Mouse (Mus musculus): ENCODE data around the gene Dgki.

Dgki gene

DNA sequence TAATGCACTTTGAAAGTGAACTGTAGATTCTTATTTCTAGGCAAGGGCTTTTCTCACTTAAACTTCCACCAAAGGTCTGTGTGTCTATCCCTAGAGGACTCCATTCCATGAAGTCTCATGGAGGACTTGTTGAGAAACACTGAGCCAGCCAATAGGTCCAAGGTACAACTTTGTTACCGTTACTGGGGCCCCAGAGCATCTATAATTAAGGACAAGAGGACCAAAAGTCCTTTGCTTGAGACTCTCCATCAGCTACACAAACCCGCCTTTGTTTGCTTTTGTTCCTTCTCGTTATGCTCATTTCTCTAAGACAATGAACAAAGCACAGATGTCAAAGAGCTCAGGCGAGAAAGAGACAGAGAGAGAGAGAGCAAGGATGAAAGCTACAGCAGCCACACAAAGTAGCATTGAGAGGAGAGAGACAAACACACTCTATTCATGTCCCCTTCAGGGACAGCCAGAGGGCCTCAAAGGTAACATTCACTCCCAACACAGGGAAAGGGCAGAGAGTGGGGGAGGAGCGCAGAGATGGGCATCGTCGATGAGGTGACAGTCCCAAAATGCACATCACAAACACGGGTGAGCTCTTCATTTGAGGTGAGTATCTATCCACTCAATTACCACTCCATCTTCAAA, 396.7 kb downstream of the Dgki start:
- DNase-seq = no peak

DNA sequence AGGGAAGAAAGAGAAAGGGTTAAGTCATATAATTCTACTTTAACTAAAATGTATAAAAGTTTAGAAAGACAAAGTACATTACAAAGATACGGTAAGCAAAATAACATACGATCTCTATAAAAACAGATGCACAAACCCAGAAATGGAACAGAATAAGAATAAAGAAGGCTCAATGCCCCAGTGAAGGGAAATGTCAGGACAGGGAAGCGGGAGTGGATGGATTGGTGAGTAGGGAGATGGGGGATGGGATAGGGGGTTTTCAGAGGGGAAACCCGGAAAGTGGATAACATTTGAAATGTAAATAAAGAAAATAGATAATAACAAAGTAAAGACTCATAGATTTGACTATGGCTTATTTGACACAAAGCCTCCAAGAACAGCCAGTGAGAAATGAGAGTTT, 400.1 kb downstream of the Dgki start:
- DNase-seq = no peak

DNA sequence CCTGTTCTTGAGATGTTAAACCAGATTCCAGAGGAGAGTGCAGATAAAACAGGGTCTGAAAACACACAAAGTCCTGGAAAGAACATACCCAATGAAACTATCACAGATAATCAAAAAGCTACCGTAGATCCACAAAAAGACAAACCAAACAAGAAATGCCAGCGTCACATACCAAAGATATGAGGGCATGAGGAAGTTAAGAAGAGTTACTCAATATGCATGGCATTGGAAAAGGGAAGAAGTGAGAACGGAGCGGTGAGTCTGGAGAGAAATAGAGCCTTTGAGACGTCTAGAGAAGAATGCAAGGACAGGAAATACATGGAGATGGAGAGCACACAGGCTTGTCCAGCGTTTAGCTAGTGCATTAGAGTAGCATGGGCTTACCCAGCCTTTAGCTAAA, 401.6 kb downstream of the Dgki start:
- DNase-seq = no peak

DNA sequence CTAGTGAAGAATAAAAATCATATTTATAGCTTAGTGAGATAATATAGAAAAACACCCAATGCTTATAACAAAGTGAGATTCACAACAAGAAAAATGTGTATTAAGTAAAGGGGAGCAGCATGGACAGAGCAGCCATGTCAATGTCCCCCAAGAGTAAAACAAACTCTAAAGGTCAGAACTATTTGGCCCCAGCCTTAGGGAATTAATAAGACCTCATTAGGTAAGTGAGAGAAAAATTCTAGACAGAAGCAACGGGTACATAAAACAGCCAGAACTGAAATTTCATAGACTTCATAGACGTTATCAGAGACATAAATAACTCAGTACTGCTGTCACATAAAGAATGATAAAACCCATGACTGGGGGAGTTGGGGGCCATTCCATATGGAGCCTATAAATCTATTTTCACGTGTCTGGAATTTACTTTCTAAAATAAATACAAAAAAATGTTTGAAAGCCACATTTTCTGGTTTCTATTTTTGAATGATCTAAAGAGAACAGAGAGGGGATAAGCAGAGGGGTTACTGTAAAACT, 402.3 kb downstream of the Dgki start:
- DNase-seq = no peak

DNA sequence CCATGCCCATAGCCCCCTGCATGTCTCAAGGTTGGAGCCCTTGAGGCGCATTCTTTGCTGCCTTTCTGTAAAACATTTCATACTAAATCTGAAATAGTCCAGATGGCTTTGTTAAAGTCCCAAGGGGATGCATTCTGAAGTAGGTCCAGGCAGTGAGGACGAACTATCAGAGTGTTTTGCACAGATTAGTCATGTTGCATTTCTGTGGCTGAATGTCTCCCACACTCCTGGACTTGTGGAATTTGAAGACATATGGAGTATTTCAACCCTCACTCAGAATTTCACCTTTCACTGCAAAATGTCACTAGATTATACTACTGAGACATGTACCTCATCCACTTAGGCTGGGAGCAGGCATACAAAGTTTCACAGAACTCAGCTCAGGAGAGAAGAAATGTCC, 403.3 kb downstream of the Dgki start:
- DNase-seq = no peak

DNA sequence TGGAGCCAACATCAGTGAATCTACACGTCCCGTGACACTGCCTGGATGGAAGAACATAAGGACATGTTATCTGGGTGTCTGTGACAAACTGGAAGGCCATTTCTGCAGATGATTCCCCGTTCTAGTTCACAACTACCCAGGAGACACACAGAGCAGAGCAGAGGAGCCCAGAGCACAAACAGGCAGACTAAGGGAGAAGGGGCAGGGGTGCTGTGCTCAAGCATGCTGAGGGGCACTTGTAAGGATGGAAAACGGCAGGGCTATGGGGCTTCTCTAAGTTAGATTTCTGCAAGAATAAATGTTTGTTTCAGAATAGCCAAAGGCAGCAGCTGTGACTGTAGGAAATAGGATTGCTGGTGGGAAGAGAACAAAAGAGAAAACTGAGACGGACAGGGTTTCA, 408.2 kb downstream of the Dgki start:
- no peak for DNase-seq

DNA sequence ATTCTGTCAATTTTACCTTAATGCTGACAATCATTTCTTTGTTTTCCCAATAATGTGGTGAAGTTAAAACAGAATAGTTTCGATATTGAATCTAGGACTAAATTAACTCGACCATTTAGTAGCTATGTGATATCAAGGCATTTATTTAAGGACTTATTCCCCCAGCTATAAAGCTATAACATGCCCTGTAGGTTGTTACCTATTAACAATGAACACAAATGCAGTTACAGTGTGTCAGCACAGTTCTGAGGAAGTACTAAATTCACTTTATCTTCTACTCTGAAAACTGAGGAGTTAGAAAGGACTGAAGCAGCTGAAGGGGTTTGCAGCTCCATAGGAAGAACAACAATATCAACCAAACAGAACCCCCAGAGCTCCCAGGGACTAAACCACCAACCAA, 409.2 kb downstream of the Dgki start:
- no peak for DNase-seq

DNA sequence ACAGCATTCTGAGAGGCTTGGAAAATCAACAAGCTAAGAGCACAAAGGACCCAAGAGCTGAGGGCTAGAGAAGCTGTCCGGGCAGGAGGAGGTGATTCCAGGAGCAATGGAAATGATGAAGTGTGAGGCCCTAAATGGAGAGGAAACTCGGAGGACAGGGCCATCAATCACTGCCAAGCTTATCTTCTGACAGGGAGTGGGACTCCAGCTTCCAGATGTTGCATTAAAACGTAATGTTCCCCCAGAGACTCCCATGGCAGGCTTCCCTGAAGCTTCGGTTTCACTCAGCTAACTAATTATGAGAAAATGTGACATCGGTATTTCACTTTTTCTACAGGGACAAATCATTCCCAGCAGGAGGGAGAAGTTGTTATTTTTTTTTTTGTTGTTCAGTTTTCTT, 409.7 kb downstream of the Dgki start:
- peak; percentile 52 for DNase-seq

DNA sequence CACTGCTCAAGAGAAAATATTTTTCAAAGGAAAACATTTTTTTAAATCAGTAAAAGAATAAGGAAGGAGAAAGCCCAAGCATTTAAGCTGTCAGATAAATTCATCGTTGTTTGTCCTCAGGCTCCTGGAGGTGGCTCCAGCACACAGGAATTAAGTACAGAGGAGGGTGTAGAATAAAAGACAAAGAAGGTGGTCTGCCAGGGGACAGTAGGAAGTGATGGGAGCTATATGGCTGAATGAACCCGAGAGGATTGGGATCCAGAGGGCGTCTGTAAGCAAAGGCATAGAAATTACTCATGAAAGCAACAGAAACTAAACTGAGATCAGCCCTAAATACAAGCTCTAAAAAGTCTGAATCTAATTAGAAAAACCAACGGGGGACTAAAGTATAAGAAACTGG, 418.7 kb downstream of the Dgki start:
- no peak for DNase-seq

DNA sequence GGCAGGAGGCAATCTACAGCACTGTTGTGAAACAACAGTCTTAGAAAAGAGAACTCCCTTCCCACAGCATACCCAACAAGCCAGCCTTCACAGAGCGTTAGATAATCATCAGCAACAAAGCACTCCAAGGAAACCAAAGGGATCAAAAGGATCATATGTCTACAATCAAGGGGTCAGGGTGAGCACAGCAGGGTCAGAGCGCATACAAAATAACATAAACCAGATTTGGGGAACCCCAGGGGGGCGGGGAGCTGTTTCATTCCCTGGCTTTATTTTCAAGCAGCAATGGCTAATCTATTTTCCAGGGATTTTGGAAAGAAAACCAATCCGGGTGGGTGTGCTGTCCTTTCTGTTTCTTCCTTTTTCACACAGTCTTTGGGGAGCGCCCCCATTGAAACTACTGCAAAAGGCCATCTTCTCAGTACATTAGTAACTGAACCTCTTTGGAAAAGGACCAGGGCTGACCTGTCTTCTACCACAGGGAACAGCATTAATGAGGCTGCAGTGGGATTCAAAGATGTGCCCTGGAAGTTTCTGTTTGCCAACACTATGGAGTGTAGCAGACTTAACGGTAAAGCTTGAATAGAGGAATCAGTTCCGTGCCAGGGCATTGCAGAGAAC, 419.2 kb downstream of the Dgki start:
- no peak for DNase-seq

DNA sequence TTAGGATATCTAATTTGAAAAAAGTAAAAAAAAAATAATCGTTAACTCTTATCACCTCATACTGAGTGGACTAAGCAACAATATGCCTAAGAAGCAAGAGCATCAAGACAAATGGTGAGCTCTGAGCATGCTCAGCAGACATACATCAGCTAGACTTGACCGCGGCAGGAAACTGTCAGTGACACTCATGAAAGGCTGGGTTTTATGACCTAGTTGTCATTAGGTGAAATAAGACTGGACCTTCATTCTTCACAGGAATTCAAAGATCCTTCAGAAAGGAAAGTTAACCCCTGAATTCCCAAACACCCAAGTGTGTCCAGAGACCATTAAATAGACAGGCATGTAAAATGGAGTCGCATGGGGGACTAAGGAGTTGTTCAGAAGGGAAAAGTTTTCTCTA, 422.6 kb downstream of the Dgki start:
- DNase-seq = no peak

DNA sequence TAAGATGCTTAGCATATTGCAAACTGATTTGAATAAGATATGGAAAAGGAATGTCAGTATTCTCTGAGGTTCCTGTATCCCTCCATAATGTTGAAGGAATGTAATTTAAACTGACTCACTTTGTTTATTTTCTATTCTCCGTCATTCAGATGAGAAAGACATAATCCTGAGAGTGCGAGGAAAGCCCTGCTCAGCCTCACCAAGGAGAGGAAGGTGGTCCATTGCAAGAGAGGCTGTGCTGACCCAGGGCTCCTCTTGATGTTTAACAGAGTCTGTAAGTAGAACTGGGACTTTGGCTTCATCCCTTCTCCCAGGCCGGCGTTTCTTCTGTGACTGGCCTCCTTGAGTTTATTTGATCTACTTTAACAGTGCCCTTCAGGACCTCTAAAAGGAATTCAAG, 423.6 kb downstream of the Dgki start:
- no peak for DNase-seq

DNA sequence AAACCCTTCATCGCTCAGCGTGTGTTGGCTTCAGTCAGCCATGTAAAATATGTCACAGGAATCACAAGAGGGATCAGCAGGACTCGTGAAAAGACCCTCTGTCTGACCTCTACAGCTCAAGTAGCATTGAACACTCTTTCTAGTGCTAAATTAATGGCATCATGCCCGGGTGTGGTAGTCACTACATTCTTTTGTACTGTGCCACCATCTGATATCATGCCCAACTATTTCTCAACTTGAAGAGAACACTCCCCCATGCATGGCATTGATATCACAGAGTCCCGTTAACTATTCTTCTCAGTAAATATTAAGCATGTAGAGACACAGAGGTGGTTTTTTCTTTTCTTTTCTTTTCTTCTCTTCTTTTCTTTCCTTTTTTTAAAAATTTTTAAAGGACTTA, 424.1 kb downstream of the Dgki start:
- peak; percentile 22 for DNase-seq

DNA sequence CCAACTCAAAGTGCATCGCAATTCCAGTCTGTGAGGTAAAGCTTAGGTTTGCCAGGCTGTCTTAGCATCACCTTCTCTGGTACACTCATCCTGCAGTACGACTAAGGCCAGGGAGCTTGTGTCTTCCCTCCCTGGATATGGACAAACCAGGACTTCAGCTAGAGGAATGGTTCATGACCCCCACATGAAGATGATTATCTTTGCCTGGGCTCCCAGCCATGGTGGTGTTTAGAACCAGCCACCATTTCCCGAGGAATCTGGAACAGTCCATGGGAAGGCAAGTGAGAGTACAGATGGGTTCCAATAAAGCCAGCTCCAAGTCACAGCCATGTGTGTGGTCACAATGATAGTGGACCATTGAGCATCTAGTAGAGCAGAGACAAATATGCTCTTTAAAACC, 427.1 kb downstream of the Dgki start:
- no peak for DNase-seq

DNA sequence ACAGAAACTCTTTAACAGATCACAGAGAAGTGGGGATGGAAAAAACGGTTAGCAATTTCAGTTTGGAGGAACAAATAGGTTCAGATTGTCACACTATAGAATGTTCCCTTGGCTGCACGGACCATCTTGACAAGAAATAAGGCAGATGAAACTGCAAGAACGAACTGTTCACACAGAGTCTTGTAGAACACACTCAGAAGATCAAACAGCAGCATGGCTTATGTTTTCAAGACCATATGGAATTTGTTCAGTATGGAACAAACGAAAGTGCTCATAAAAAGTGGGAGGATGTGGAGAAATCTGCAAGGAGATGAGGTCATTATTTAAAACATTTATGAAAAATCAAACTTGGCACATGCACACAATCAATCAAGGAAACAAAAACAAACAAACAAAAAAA, 431.8 kb downstream of the Dgki start:
- no peak for DNase-seq

DNA sequence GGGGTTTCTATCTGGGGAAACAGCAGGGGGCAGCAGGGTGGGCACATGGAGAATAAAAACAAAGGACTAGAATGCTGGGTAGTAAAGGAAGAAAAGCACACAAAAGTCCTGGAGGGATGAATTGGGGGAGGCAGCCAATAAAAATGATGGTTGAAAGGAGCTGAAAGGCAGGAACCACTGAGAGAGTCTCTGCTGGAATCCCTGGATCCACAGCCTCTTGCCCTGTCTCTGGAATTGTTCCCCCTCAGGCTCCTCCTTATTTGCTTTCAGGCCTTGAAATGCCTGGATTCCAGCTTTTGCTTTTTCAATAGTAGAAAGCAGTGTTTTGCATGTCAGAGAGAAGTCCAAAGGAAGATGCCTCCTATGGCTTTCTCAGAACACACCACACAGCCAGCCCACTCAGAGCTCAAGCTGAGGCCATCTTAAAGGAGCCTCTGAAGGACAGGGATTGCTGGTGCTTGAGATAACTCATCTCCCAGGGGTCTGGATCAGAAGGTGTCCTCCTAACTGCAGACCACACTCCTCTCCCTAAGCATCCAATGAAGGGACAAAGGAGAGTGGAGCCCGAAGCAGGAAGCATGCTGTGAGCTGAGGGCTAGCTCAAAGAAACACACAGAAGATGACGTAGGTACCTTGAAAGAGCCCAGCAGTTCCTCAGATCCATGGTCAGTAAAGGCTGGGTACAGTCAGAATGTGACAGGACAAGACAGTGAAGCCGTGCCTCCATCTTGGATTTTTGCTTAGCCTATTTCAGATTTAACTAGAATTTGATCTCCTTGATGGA, 441.5 kb downstream of the Dgki start:
- no peak for DNase-seq

DNA sequence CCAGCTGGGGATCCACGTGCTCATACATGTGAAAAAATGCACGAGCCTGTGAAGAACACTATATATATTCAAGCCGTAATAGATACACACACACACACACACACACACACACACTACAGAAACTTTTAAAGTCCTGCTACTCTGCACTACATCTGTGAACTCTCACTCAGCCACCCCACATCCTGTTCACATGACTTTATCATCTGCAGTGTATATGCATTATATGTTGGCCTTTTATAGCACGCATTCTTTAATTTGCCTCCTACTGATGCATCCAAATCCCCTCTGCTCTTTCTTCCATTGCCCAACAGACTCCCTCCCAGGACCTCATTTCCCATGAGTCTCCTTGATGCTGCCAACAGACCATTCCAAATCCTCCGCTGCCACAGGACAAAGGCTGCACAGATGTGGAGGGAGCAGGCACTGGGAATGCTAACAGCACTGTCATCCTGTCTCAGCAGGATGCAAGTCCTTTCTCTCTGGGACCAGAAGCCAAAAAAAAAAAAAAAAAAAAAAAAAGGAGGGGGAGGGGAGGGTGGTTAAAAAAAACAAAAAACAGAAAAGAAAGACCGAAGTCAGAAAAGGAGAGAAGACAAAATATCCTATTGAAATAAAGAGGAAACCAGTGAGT, 442.2 kb downstream of the Dgki start:
- no peak for DNase-seq

DNA sequence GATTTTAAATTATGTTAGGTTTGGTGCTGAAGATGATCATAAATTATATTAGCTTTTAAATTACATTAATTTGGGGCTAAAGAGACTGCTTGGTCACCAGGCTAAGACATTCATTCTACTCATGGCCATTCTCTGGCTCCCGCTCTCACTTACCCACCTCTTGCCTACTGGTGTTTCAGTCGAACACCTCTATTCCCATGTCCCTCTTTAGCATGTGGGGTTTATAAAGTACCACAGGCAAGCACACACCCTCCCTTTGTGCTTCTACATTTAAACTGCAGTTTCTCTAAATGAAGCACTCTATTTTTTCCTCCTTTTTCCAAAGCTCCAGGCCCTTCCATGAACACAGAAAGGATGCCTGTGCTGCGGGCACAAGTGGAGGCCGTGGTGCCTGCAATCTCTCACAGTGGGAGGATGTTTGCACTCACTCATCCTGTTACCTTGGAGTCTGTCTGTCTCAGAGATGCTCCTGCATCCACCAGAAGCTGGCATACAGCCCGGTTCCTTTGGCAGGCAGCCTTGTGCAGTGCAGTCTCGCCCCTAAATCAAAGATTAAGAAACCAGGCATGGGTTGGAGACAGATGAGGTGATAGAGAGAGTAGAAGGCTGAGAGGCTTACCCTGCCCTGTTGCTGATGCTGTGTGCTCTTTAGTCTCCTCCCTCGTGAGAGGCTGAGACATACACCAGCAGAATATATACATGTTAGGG, 449.4 kb downstream of the Dgki start:
- peak; percentile 66 for DNase-seq

DNA sequence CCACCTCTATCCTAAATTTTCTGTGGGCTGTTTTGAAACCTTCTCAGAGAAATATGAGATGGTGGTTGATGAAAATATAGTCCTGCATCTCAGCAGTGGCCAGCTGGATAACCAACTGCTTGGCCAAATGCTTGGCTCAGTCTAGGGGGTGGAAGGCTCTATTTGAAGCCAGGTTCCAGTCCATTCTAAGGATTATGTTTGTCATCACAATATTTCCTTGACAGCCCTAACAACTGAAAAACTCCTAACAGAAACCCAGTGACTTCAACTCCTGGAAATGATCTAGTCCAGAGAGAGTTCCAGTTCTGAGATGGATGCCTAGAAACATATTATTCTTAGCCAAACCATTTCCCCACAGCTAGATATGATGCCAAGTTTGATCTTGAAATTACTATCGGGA, 454.7 kb downstream of the Dgki start:
- DNase-seq = no peak

DNA sequence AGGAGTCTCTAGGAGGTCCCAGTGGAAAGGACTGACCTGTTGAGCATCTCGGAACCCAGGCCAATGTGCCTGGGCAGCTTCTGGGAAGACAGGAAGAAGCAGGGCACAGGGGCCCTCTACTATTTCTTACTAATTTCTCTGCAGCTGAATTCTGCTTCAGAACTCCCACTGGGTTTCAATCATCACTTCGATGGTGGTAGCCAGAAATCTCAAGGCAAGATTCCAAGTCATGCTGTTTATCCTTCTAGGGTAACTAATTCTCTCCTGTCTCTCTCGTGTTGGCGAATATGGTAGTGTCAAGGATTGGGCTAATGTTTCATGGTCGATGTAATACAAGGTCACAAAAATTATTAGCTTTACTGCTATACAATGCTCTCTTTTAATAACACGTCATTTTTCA, 455.7 kb downstream of the Dgki start:
- no peak for DNase-seq

DNA sequence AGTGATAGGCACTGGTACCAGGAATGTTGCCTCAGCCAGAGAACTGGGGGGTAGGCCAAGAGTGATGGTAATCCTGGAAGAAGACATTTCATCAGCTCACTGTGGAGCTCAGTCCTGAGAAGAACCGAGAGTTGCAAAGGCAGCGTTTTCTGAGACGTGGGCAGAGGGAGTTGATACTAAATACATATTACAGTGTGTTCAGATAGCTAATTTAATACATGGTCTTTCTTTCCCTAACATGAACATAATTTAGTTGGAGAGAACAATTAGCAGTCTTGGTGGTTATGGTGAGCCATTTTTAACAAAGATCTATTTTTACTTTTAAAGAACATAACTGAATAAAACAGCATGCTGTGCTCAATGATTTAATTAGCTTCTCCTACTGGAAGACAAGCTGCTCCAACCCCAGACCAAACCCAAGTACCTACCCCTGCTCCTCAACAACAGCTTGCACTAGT, 456.9 kb downstream of the Dgki start:
- no peak for DNase-seq

DNA sequence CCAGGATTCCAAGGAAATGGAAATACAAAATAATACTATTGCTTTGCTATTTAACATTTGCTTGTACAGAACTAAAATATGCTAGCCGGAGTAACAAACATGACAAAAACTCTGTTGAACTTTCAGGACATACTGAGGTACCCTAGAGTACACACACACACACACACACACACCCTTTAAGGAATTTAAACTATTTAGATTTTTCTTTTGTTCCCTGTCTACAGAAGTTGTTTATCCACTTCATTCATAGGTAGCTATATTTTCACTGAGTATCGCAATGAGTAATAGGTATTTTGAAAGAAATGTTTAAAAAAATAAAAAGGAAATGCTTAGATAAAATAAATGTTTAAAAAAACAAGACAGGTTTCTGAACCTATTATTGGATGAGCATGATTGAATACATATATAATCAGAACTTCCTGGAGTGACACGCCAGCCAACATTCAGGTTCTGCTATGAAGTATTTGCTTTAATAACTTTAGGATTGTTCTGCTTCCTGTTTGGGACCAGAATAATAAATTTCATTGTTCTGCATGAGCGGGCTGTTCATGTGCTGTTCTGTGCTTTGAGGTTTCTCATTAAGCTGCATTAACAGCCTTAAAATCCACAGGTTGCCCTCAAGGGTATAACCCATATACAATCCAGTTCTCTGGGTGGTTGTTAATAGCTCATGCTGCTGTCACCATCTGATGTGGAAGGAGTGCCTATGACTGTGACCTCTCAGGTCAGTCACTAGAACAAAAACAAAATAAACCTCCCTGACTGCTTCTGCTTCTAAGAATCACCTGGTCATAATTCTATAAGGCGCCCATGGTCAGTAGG, 457.7 kb downstream of the Dgki start:
- DNase-seq = no peak
